Mouse (Mus musculus) left cerebral cortex, adult 9 months (tissue): Measurements from ENCODE around the gene Lrrc45.
"Not testable (repeated sequence)": the region's sequence is repeated elsewhere in the genome, so short reads cannot be mapped to it uniquely, and the experiment has no call there.

ENCODE experiments used
- DNase-seq, 2 experiments: peaks; one replicate each; pipeline ENCODE4 v3.0.0; 2022; ENCODE audit warnings: low spot score in 2 of 2

Gene Lrrc45

GRCm38 (mm10) chr11:120726243-120727168 is 12.8 kb downstream of the Lrrc45 start:
- DNase-seq, result no peak

- DNase-seq, result peak in 1 of 2 experiments; percentile 81
These were observed 13.4 kb downstream of the Lrrc45 start, which contains the start of gene Dcxr for GRCm38 (mm10) chr11:120727169-120727527. Dcxr (minus strand) TSS chr11:120727281.

GRCm38 (mm10) chr11:120727564-120727963 is 13.8 kb downstream of the Lrrc45 start:
- DNase-seq, result no peak

GRCm38 (mm10) chr11:120728530-120729240 is 15.0 kb downstream of the Lrrc45 start:
- DNase-seq, result no peak

- not testable (repeated sequence) for DNase-seq
These were observed 15.8 kb downstream of the Lrrc45 start for GRCm38 (mm10) chr11:120729432-120730050.

GRCm38 (mm10) chr11:120730331-120730870 is 16.7 kb downstream of the Lrrc45 start:
- no peak for DNase-seq

GRCm38 (mm10) chr11:120731395-120731794 is 17.7 kb downstream of the Lrrc45 start:
- DNase-seq, result no peak

GRCm38 (mm10) chr11:120731858-120732680 is 18.3 kb downstream of the Lrrc45 start, which contains the start of gene Cbr2:
Cbr2 (minus strand) TSS chr11:120732114.
- no peak for DNase-seq

GRCm38 (mm10) chr11:120733521-120733920 is 19.8 kb downstream of the Lrrc45 start:
- DNase-seq, result no peak

GRCm38 (mm10) chr11:120736424-120736823 is 22.7 kb downstream of the Lrrc45 start:
- no peak for DNase-seq

GRCm38 (mm10) chr11:120740981-120741380 is 27.3 kb downstream of the Lrrc45 start:
- DNase-seq, result no peak

GRCm38 (mm10) chr11:120744121-120744701 is 30.5 kb downstream of the Lrrc45 start:
- no peak for DNase-seq

GRCm38 (mm10) chr11:120747974-120748373 is 34.2 kb downstream of the Lrrc45 start:
- DNase-seq, result no peak

- no peak for DNase-seq
These were observed 35.7 kb downstream of the Lrrc45 start for GRCm38 (mm10) chr11:120749430-120749829.

- DNase-seq, result no peak
These were observed 37.9 kb downstream of the Lrrc45 start for GRCm38 (mm10) chr11:120751606-120752005.

- no peak for DNase-seq
These were observed 46.5 kb downstream of the Lrrc45 start for GRCm38 (mm10) chr11:120760236-120760635.

GRCm38 (mm10) chr11:120761811-120762671 is 48.3 kb downstream of the Lrrc45 start:
- no peak for DNase-seq

- not testable (repeated sequence) for DNase-seq
These were observed 48.9 kb downstream of the Lrrc45 start, which contains the start of gene Hmga1b for GRCm38 (mm10) chr11:120762672-120763041. Hmga1b (plus strand) TSS chr11:120762794.
